Mouse (Mus musculus): ENCODE measurements at regions not wholly inside any gene's neighbourhood (a gene's known extent, or its start where the extent isn't known, plus 50 kb on each side); places are given as distances from the start of the nearest gene placed in this dataset.

- Histone ChIP-seq H3K9ac (ENCODE audit: control insufficient read depth, low read depth, low read length, poor library complexity, severe bottlenecking) (no peak overlapping the region), H3K79me2 (ENCODE audit: control insufficient read depth, insufficient read depth, low read length, poor library complexity) (no peaks in the 10 kb centered on the region), H3K27me3 (ENCODE audit: control insufficient read depth in 1 of 2, insufficient read depth in 2 of 2, low read length in 2 of 2) (no peaks in the 10 kb centered on the region), H3K27ac (ENCODE audit: control insufficient read depth, low read depth, low read length) (no peak overlapping the region), H3K4me1 (ENCODE audit: control insufficient read depth in 1 of 2, insufficient read depth in 2 of 2, low read length in 2 of 2) (no peaks in the 10 kb centered on the region), H3K4me3 (ENCODE audit: control insufficient read depth in 1 of 2, insufficient read depth in 1 of 2, low read depth in 2 of 2, low read length in 2 of 2) (no peak overlapping the region), H3K36me3 (ENCODE audit: control insufficient read depth in 1 of 2, insufficient read depth in 2 of 2, low read length in 2 of 2) (no peaks in the 10 kb centered on the region), H3K9me3 (replicated peaks; ENCODE audit: insufficient read depth, low read length) (no peaks in the 10 kb centered on the region)
- no peak for DNase-seq (ENCODE audit: low read depth, low spot score)
- TF ChIP-seq MYB (IDR thresholded peaks at IDR 0.05; ENCODE audit: low read depth, low read length) = no peak
- no peak for TF ChIP-seq NRF1 (IDR thresholded peaks at IDR 0.05; ENCODE audit: insufficient read depth, low read depth, low read length, poor library complexity, severe bottlenecking)
- TF ChIP-seq POLR2AphosphoS2 (IDR thresholded peaks at IDR 0.05; ENCODE audit: low read length) = no peak
- TF ChIP-seq GABPA (IDR thresholded peaks at IDR 0.05; ENCODE audit: low read depth, low read length) = no peak
- no peak for TF ChIP-seq TAL1 (IDR thresholded peaks at IDR 0.05; ENCODE audit: low read length)
- TF ChIP-seq CHD2 (IDR thresholded peaks at IDR 0.05; ENCODE audit: low read length) = no peak
- TF ChIP-seq ZNF384 (IDR thresholded peaks at IDR 0.05; ENCODE audit: low read depth, low read length) = no peak
- no peak for TF ChIP-seq POLR2AphosphoS5 (IDR thresholded peaks at IDR 0.05; ENCODE audit: borderline replicate concordance, low read depth, low read length)
- no peak for TF ChIP-seq ZMIZ1 (IDR thresholded peaks at IDR 0.05; ENCODE audit: low read depth, low read length)
- no peak for TF ChIP-seq ELF1 (IDR thresholded peaks at IDR 0.05; ENCODE audit: low read depth, low read length)
- TF ChIP-seq HCFC1 (IDR thresholded peaks at IDR 0.05; ENCODE audit: low read depth, low read length) = no peak
- TF ChIP-seq RAD21 (IDR thresholded peaks at IDR 0.05; ENCODE audit: low read depth, low read length) = no peak
- no peak for TF ChIP-seq ZKSCAN1 (IDR thresholded peaks at IDR 0.05; ENCODE audit: low read depth, low read length)
- no peak for TF ChIP-seq USF2 (IDR thresholded peaks at IDR 0.05; ENCODE audit: borderline replicate concordance in 1 of 2, insufficient read depth in 1 of 2, low read depth in 1 of 2, low read length in 2 of 2)
- no peak for TF ChIP-seq RCOR1 (IDR thresholded peaks at IDR 0.05; ENCODE audit: low read depth, low read length)
- TF ChIP-seq KAT2A (conservative IDR thresholded peaks at IDR 0.05; ENCODE audit: low read depth, low read length) = no peak
These were observed 223.3 kb upstream of the Noct start for GRCm38 (mm10) chr3:51000938-51001337.

GRCm38 (mm10) chr3:51002662-51003061, 221.6 kb upstream of the Noct start:
- Histone ChIP-seq H3K36me3 (ENCODE audit: control insufficient read depth in 1 of 2, insufficient read depth in 2 of 2, low read length in 2 of 2) (no peaks in the 10 kb centered on the region), H3K9ac (ENCODE audit: control insufficient read depth, low read depth, low read length, poor library complexity, severe bottlenecking) (no peak overlapping the region), H3K27ac (ENCODE audit: control insufficient read depth, low read depth, low read length) (no peak overlapping the region)

More at GRCm38 (mm10) chr3:51002662-51003061, 221.6 kb upstream of the Noct start:
- TF ChIP-seq ELF1 (IDR thresholded peaks at IDR 0.05; ENCODE audit: low read depth, low read length) (no peak), CTCF (IDR thresholded peaks at IDR 0.05 in 2 of 3, conservative IDR thresholded peaks at IDR 0.05 in 1 of 3; ENCODE audit: control insufficient read depth in 1 of 3, insufficient read depth in 1 of 3, low read depth in 2 of 3, low read length in 3 of 3, poor library complexity in 1 of 3, severe bottlenecking in 1 of 3) (no peak), MEF2A (IDR thresholded peaks at IDR 0.05; ENCODE audit: extremely low read depth, insufficient replicate concordance, low read depth, low read length, poor library complexity, severe bottlenecking) (no peak), MYC (IDR thresholded peaks at IDR 0.05; ENCODE audit: low read depth, low read length) (no peak), RCOR1 (IDR thresholded peaks at IDR 0.05; ENCODE audit: low read depth, low read length) (no peak), MYB (IDR thresholded peaks at IDR 0.05; ENCODE audit: low read depth, low read length) (no peak), MAZ (IDR thresholded peaks at IDR 0.05; ENCODE audit: low read depth, low read length) (no peak), GABPA (IDR thresholded peaks at IDR 0.05; ENCODE audit: low read depth, low read length) (no peak), POLR2AphosphoS5 (IDR thresholded peaks at IDR 0.05; ENCODE audit: borderline replicate concordance, low read depth, low read length) (no peak), UBTF (IDR thresholded peaks at IDR 0.05; ENCODE audit: borderline replicate concordance, insufficient read depth, low read depth, low read length) (no peak), NELFE (IDR thresholded peaks at IDR 0.05; ENCODE audit: low read depth, low read length) (no peak), ZMIZ1 (IDR thresholded peaks at IDR 0.05; ENCODE audit: low read depth, low read length) (no peak), GATA1 (IDR thresholded peaks at IDR 0.05; ENCODE audit: low read depth, low read length) (no peak), USF1 (IDR thresholded peaks at IDR 0.05; ENCODE audit: low read depth, low read length) (no peak), SIN3A (IDR thresholded peaks at IDR 0.05; ENCODE audit: low read length) (no peak)
- DNase-seq (ENCODE audit: low read depth, low spot score) = no peak
- no peak overlapping the region for H3K4me3 ChIP-seq (ENCODE audit: control insufficient read depth in 1 of 2, insufficient read depth in 1 of 2, low read depth in 2 of 2, low read length in 2 of 2)
- no peaks in the 10 kb centered on the region for H3K79me2 ChIP-seq (ENCODE audit: control insufficient read depth, insufficient read depth, low read length, poor library complexity)
- no peaks in the 10 kb centered on the region for H3K4me1 ChIP-seq (ENCODE audit: control insufficient read depth in 1 of 2, insufficient read depth in 2 of 2, low read length in 2 of 2)
- H3K9me3 ChIP-seq (replicated peaks; ENCODE audit: insufficient read depth, low read length) = no peaks in the 10 kb centered on the region
- no peaks in the 10 kb centered on the region for H3K27me3 ChIP-seq (ENCODE audit: control insufficient read depth in 1 of 2, insufficient read depth in 2 of 2, low read length in 2 of 2)

All from MEL (cell line).